Mouse (Mus musculus) B cell, adult 2 months (primary cell): ENCODE results near the gene 5730507C01Rik.
"Not testable (repeated sequence)": the region's sequence is repeated elsewhere in the genome, so short reads cannot be mapped to it uniquely, and the experiment has no call there.

Source experiments
- DNase-seq, 2 experiments: peaks; one replicate each; pipeline ENCODE4 v3.0.0; 2022

Gene 5730507C01Rik

DNA sequence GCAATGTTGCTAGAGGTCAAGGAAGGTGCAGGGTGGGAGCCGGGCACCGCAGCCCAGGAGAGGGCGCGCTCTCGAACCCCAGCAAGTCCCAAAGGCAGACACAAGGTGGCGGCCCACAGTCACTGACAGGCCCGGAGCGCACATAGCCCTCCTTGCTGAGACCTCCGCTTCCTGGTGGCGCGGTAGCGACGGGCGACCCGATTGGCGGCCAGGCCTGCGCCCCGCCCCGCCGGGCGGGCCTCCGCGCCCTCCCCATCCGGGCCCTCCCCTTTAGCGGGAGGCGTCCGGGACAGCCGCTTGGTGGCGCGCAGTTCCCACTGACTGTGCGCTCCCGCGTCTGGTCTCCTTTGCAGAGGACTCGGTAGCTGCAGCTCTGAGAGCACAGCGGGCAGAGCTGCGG lies at the start of gene 5730507C01Rik:
Gene 5730507C01Rik, plus strand, starts transcription at position 340 of the 400 bp plus-strand sequence.
- DNase-seq = no peak

DNA sequence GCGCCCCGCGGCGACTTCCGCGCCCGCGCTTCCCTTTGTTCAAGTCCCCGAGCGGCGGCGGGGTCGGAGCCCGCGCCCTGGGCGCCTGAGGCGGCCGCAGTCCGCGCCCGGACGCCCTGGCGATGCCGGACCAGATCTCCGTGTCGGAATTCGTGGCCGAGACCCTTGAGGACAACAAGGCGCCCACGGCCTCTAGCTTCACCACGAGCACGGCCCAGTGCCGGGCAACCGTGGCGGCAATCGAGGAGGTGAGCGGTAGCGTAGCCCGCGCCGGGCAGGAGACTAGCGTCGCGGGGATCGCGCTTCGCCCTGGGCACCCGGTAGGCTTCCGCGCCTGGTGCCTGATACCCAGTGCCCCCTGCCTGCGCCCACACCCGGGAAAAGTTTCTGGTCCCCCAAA lies 306 bp downstream of the 5730507C01Rik start:
- DNase-seq = not testable (repeated sequence)

DNA sequence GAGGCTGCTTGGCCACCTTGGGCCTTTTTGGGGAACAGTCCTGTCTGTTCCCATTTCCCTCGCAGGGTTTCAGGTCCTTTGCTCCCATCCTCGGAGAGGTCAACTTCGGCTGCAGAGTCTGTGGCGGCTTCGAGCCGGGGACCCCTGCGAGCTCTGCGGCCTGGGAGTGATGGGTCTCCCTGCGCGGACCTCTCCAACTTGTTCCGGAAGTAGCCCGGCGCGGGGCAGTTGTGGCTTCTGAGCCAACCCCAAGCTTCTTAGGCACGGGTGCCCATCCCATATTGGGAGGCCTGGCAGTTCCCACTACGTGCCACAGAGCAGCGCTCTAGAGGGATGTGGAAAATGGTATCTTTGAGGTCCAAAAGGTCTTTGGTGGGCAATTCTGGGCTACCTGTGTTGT lies 767 bp downstream of the 5730507C01Rik start:
- not testable (repeated sequence) for DNase-seq
